Mouse (Mus musculus) erythroblast, embryonic 14.5 days (primary cell): ENCODE results near the gene 4930469K13Rik. TPM values are rescaled to one million over a fixed set of nuclear protein-coding genes. Genes with fewer than 3 reads are reported as not detected.

Experiments used
- H3K27me3 ChIP-seq: 2 replicates; pipeline ENCODE4 v1.6.1; 2012; ENCODE audit warnings: inconsistent platforms; ENCODE audit not compliant: control insufficient read depth
- H3K36me3 ChIP-seq: 2 replicates; pipeline ENCODE4 v1.6.1; 2012; ENCODE audit warnings: mild to moderate bottlenecking, inconsistent platforms; ENCODE audit not compliant: control insufficient read depth
- H3K4me1 ChIP-seq: 2 replicates; pipeline ENCODE4 v1.6.1; 2012; ENCODE audit warnings: inconsistent platforms; ENCODE audit not compliant: control insufficient read depth
- H3K4me3 ChIP-seq: replicated peaks from 2 replicates; pipeline ENCODE3; 2012; ENCODE audit warnings: moderate library complexity, mild to moderate bottlenecking, inconsistent platforms
- H3K9me3 ChIP-seq: 2 replicates; pipeline ENCODE4 v1.6.1; 2012; ENCODE audit warnings: low read length, inconsistent platforms, mixed read lengths; ENCODE audit not compliant: control insufficient read depth
- GATA1 ChIP-seq: IDR thresholded peaks from 2 replicates; pipeline ENCODE4 v1.6.1; 2012; ENCODE audit warnings: low read length, inconsistent platforms, mixed read lengths
- TAL1 ChIP-seq: IDR thresholded peaks from 3 replicates; pipeline ENCODE4 v1.6.1; 2012; ENCODE audit warnings: low read length, inconsistent platforms, mixed read lengths
- polyA plus RNA-seq: library from polyadenylated mRNA; stranded (reverse); fragments of >175 nt; gene quantifications from 2 replicates; pipeline ENCODE4 v1.2.3, GENCODE M21; 2012

4930469K13Rik gene
- polyA plus RNA-seq, 1 experiment = not detected

- TF ChIP-seq TAL1 (no peak), GATA1 (no peak)
- no peaks in the 10 kb centered on the region for H3K27me3 ChIP-seq
- no peaks in the 10 kb centered on the region for H3K36me3 ChIP-seq
- no peak overlapping the region for H3K4me3 ChIP-seq
- no peaks in the 10 kb centered on the region for H3K9me3 ChIP-seq
- no peaks in the 10 kb centered on the region; the same call in 1 of the 2 replicates for H3K4me1 ChIP-seq
These were observed 154.8 kb downstream of the 4930469K13Rik start for GRCm38 (mm10) chr11:33943565-33943964.

- TF ChIP-seq TAL1 (no peak), GATA1 (no peak)
- Histone ChIP-seq H3K36me3 (no peaks in the 10 kb centered on the region), H3K27me3 (no peaks in the 10 kb centered on the region), H3K4me1 (no peaks in the 10 kb centered on the region; the same call in 1 of the 2 replicates), H3K9me3 (no peaks in the 10 kb centered on the region), H3K4me3 (no peak overlapping the region)
These were observed 158.8 kb downstream of the 4930469K13Rik start for GRCm38 (mm10) chr11:33939456-33940113.

DNA sequence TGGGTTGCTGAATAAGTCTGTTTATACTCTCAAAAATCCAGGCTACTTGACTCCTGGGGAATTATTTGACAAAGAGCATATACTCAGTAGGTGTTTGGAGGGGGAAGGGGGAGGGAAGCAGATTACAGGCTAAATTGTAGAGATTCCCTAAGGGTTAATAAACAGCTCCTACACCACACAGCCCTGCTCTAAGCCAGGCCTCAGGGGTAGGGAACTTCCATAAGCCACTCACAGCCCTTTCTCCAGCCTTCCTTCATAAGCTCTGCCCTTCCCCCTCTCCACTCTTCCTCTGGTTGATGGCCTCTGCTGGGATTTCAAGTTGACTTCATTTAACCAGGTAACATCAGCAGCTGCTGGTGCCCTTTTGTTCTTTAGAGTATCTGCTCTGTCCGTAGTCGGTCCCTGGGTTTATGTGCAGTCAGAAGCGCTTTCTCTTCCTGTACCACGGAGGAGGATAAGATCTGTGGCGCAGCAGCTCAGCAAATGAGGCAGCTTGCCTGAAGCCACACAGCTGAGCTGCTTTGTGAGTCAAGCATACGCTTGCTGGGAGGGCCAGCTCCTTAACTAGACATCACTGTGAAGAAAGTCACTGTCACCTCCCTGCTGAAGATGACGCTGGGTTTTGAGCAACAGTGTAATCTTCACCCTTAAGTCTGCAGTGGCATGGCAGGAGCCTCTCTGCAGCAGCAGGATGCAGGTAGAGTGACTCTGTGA lies 159.6 kb downstream of the 4930469K13Rik start:
- Histone ChIP-seq H3K36me3 (no peaks in the 10 kb centered on the region), H3K4me3 (no peak overlapping the region), H3K9me3 (no peaks in the 10 kb centered on the region), H3K4me1 (no peaks in the 10 kb centered on the region; the same call in 1 of the 2 replicates), H3K27me3 (no peaks in the 10 kb centered on the region)
- TF ChIP-seq GATA1 (no peak), TAL1 (no peak)

DNA sequence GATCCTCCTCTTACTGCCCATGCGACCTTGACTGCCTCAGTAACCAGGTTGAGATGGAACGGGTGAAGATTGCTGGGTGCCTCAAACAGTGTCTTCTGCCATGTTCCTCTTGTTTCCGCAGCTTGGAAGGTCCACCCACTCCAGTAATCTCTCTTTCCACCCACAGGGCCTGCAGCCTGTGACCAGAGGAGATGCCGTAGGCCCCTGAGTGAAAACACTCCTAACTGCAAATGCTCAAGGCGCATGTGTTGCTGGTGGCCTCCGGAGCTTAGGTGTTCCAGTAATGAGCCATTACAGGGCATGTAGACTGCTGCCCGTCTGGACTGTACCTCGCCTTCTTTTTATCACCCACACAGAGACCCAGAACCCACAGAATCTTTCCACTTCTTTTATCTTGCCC lies 160.7 kb downstream of the 4930469K13Rik start:
- TF ChIP-seq TAL1 (no peak), GATA1 (no peak)
- H3K4me3 ChIP-seq = no peak overlapping the region
- no peaks in the 10 kb centered on the region for H3K27me3 ChIP-seq
- no peaks in the 10 kb centered on the region; the same call in 1 of the 2 replicates for H3K4me1 ChIP-seq
- H3K36me3 ChIP-seq = no peaks in the 10 kb centered on the region
- H3K9me3 ChIP-seq = no peaks in the 10 kb centered on the region

DNA sequence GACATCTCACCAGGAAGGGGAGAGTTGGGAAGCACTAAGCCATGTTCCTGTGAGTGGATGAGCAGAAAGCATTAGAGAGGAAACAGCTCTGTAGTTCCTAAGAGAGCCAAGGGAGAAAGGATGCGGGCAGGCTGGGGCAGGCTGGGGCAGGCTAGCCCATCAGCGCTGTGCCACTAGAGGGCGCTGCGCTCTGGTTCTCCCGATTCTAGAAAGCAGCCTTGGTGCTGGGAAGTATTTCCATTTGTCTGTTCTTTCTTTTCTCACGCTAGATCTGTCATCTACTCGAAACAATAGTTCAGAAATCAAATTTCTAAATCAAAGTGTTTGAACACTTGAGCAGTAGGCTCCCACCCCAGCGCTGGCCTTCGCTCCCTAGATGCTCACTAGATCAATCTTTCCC lies 164.1 kb downstream of the 4930469K13Rik start:
- no peaks in the 10 kb centered on the region for H3K27me3 ChIP-seq
- no peak overlapping the region for H3K4me3 ChIP-seq
- H3K36me3 ChIP-seq = no peaks in the 10 kb centered on the region
- no peaks in the 10 kb centered on the region for H3K4me1 ChIP-seq
- TF ChIP-seq TAL1 (no peak), GATA1 (no peak)
- H3K9me3 ChIP-seq = no peaks in the 10 kb centered on the region

DNA sequence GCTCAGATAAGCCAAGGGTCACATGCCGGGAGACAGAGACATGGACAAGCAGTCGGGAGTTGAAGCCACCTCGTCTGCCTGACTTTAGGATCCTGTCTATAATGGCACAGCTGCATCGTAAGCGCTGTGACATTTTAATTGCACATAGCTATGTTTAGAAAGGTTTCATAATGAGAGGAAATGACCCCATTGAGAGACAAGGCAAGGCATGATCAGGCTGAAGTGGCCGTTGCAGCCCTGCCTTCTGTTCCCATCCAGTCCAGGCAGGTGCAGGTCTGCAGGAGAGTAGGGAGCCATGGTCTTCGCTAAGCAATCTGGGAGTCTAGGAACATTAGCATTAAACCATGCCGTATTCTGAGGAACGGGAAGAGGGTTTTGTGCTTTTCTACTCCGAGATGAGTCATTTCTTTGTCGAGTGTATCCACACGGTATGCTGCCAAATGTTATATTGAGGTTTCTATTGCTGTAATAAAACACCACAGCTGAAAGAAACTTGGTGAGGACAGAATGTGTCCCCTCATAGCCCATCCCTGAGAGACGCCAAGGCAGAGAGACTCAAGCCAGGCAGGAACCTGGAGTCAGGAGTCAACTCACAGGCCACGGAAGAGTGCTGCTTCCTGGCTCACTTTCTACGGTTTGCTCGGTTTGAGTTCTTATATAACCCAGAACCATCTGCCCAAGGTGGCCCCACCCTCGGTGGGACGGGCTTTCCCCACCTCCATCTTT lies 165.8 kb downstream of the 4930469K13Rik start:
- no peaks in the 10 kb centered on the region for H3K27me3 ChIP-seq
- H3K36me3 ChIP-seq = no peaks in the 10 kb centered on the region
- no peak for TF ChIP-seq GATA1
- TF ChIP-seq TAL1 = no peak
- no peak overlapping the region for H3K4me3 ChIP-seq
- no peaks in the 10 kb centered on the region for H3K4me1 ChIP-seq
- no peaks in the 10 kb centered on the region for H3K9me3 ChIP-seq

- Histone ChIP-seq H3K27me3 (no peaks in the 10 kb centered on the region), H3K9me3 (no peaks in the 10 kb centered on the region), H3K4me1 (no peaks in the 10 kb centered on the region), H3K4me3 (no peak overlapping the region), H3K36me3 (no peaks in the 10 kb centered on the region)
- TF ChIP-seq TAL1 (no peak), GATA1 (no peak)
These were observed 166.4 kb downstream of the 4930469K13Rik start for GRCm38 (mm10) chr11:33931836-33932385.

DNA sequence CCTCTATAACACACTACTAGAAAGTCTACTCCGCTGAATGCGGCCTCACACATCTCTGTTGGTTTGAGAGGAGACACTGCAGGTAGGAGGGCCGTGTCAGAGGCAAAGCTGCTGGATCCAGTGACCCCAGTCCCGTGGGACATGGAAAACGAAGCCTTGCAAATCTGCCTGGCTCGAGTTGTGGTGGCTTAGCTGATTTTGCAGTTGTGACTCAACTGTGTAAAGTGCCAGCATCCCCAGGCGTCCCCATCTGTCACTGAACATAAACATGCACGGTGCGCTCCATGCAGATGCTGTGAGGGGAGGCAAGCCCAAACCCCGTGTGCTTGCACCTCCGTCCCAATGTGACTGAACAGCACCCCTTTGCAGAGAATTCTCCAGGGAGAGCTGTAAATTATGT lies 168.9 kb downstream of the 4930469K13Rik start:
- no peaks in the 10 kb centered on the region for H3K4me1 ChIP-seq
- TF ChIP-seq TAL1 (no peak), GATA1 (no peak)
- no peaks in the 10 kb centered on the region for H3K36me3 ChIP-seq
- H3K27me3 ChIP-seq = no peaks in the 10 kb centered on the region
- no peak overlapping the region for H3K4me3 ChIP-seq
- no peaks in the 10 kb centered on the region for H3K9me3 ChIP-seq

GRCm38 (mm10) chr11:33928658-33929057 lies 169.7 kb downstream of the 4930469K13Rik start:
- H3K9me3 ChIP-seq = no peaks in the 10 kb centered on the region
- H3K4me3 ChIP-seq = no peak overlapping the region
- TF ChIP-seq TAL1 (no peak), GATA1 (no peak)
- H3K36me3 ChIP-seq = no peaks in the 10 kb centered on the region
- H3K27me3 ChIP-seq = no peaks in the 10 kb centered on the region
- H3K4me1 ChIP-seq = no peaks in the 10 kb centered on the region
